In the genomic region with DNA sequence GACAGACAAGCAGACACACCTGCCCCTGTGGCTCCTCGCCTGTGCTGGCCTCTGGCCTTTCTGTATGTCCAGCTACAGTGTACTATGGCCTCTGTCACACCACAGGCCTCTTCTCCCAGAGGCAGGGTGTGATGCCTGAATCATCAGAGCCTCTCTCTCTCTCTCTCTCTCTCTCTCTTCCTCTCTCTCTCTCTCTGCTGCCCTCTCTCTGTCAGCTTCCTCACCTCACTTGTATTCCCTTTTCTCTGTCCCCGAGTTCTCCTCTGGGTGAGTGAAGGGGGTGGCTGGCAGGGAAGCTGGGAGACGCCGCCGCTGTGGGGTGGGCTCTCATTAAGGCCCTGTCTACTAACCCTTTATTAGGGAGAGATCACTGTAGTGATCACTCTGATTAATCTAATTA, we compare ENCODE assay signal across 9 mouse cellular contexts. TPM values are rescaled to one million over a fixed set of nuclear protein-coding genes. Genes with fewer than 3 reads are reported as not detected.
DNase-seq lines count a peak whose midpoint lies in the region; ATAC-seq and TF ChIP-seq lines count a peak whose summit lies in the region.
"Had no signal": no experiment of that assay in that cellular context is flagged by ENCODE, and none has a peak within 500 bp of the region (broad histone marks: within the 10 kb centered on the region; RNA-seq: fewer than 3 reads in every experiment).

No protein-coding gene starts in this region.

- H3K9ac ChIP-seq in liver, embryonic 14.5 days (replicated peaks), result no peak overlapping the region
- no peak overlapping the region for H3K9ac ChIP-seq in liver, embryonic 12.5 days
- peak overlapping the region; percentile 93 for H3K9ac ChIP-seq in hindbrain, embryonic 13.5 days
- H3K9ac ChIP-seq: heart, embryonic 15.5 days had no signal

- 57% methylated on average over 5 of the region's 5 CpGs for WGBS in liver, embryonic 14.5 days (ENCODE audit: insufficient replicate concordance)
- WGBS in liver, embryonic 12.5 days (ENCODE audit: insufficient replicate concordance), result 45% methylated on average over 5 of the region's 5 CpGs
- WGBS in hindbrain, embryonic 13.5 days, result 35% methylated on average over 5 of the region's 5 CpGs

- H3K4me1 ChIP-seq in liver, embryonic 14.5 days (replicated peaks; ENCODE audit: control insufficient read depth in 2 of 2, insufficient read depth in 2 of 2, low read length in 1 of 2), result peaks cover 10 to 12% of the 10 kb centered on the region in 2 experiments; a peak in 3 of 4 replicates
- peaks cover 65% of the 10 kb centered on the region for H3K4me1 ChIP-seq in liver, embryonic 12.5 days
- peaks cover 7% of the 10 kb centered on the region for H3K4me1 ChIP-seq in cortical plate, adult 2 months (ENCODE audit: control insufficient read depth, insufficient read depth, low read length)
- H3K4me1 ChIP-seq in hindbrain, embryonic 13.5 days (replicated peaks), result peaks cover 69% of the 10 kb centered on the region

- no peak for TF ChIP-seq POLR2A in cortical plate, adult 2 months (IDR thresholded peaks at IDR 0.05; ENCODE audit: extremely low read depth, insufficient read depth, low read length)

- no peak for ATAC-seq in liver, embryonic 14.5 days (ENCODE audit: insufficient read depth)
- no peak for ATAC-seq in liver, embryonic 12.5 days
- ATAC-seq in hindbrain, embryonic 13.5 days (ENCODE audit: low FRiP score), result no peak

- no peak overlapping the region for H3K27ac ChIP-seq in liver, embryonic 14.5 days
- no peak overlapping the region for H3K27ac ChIP-seq in liver, embryonic 12.5 days
- H3K27ac ChIP-seq in cortical plate, adult 2 months (ENCODE audit: insufficient read depth, low read length), result 0 out of 2 replicates have a peak overlapping the region, but pooled peaks have one; percentile 23
- H3K27ac ChIP-seq in hindbrain, embryonic 13.5 days, result peak overlapping the region; percentile 91
- H3K27ac ChIP-seq: heart, embryonic 15.5 days had no signal

- no peak for TF ChIP-seq EP300 in liver, embryonic 14.5 days (IDR thresholded peaks at IDR 0.05; ENCODE audit: low read depth)

- H3K27me3 ChIP-seq in liver, embryonic 14.5 days (ENCODE audit: control insufficient read depth, insufficient read depth, low read length), result no peaks in the 10 kb centered on the region
- H3K27me3 ChIP-seq in liver, embryonic 12.5 days (replicated peaks), result peaks cover 20% of the 10 kb centered on the region; the same call in 1 of the 2 replicates
- H3K27me3 ChIP-seq in hindbrain, embryonic 13.5 days, result no peaks in the 10 kb centered on the region
- H3K27me3 ChIP-seq: heart, embryonic 15.5 days had no signal

- no peak overlapping the region for H3K4me3 ChIP-seq in liver, embryonic 14.5 days (ENCODE audit: insufficient read depth in 1 of 2, low read depth in 2 of 2, low read length in 2 of 2)
- H3K4me3 ChIP-seq in liver, embryonic 12.5 days, result no peak overlapping the region
- H3K4me3 ChIP-seq in cortical plate, adult 2 months (ENCODE audit: insufficient read depth, low read length), result peak overlapping the region; percentile 9; the same call in 1 of the 2 replicates
- H3K4me3 ChIP-seq in hindbrain, embryonic 13.5 days, result peak overlapping the region; percentile 67
- H3K4me3 ChIP-seq: heart, embryonic 15.5 days had no signal

- peak; percentile 53 for TF ChIP-seq CTCF in liver, embryonic 14.5 days (IDR thresholded peaks at IDR 0.05; ENCODE audit: low read depth)
- TF ChIP-seq CTCF in cortical plate, adult 2 months (IDR thresholded peaks at IDR 0.05; ENCODE audit: extremely low read depth, insufficient read depth, low read length), result peak; percentile 42; the same call in 1 of the 2 replicates

- no peak for DNase-seq in liver, embryonic 14.5 days (ENCODE audit: low read depth in 3 of 3, low spot score in 3 of 3)
- peak; percentile 63 for DNase-seq in retina, embryonic 14.5 days (ENCODE audit: low spot score)
- no peak for DNase-seq in frontal cortex, postnatal 14 days (ENCODE audit: low spot score in 2 of 2)
- no peak for DNase-seq in urinary bladder, postnatal 36 days (ENCODE audit: low spot score in 2 of 2)
- DNase-seq in right cerebral cortex, postnatal 36 days (ENCODE audit: low spot score in 2 of 2), result no peak

- H3K9me3 ChIP-seq in liver, embryonic 14.5 days (ENCODE audit: control insufficient read depth, low read length), result no peaks in the 10 kb centered on the region
- no peaks in the 10 kb centered on the region for H3K9me3 ChIP-seq in liver, embryonic 12.5 days (replicated peaks)
- H3K9me3 ChIP-seq in hindbrain, embryonic 13.5 days, result no peaks in the 10 kb centered on the region
- H3K9me3 ChIP-seq: heart, embryonic 15.5 days had no signal

- no peak overlapping the region for H3K4me2 ChIP-seq in liver, embryonic 14.5 days (ENCODE audit: low read depth)
- no peak overlapping the region for H3K4me2 ChIP-seq in liver, embryonic 12.5 days
- peak overlapping the region; percentile 94 for H3K4me2 ChIP-seq in hindbrain, embryonic 13.5 days
- H3K4me2 ChIP-seq: heart, embryonic 15.5 days had no signal

- H3K36me3 ChIP-seq in liver, embryonic 14.5 days (replicated peaks; ENCODE audit: control insufficient read depth, insufficient read depth, low read depth), result no peaks in the 10 kb centered on the region
- H3K36me3 ChIP-seq in liver, embryonic 12.5 days, result peaks cover 9% of the 10 kb centered on the region; the same call in 1 of the 2 replicates
- peaks cover 33% of the 10 kb centered on the region for H3K36me3 ChIP-seq in hindbrain, embryonic 13.5 days

RNA-seq across cellular contexts. Expression of a gene that starts 2.9 kb away (rescaled TPM):
- polyA plus RNA-seq in liver, embryonic 14.5 days (2012; rRNA removed), result 0.96 and 1.2 TPM in 2 replicates
- 0.03 and 0.05 TPM in 2 replicates for polyA plus RNA-seq in liver, embryonic 14.5 days (2014; fragmentation: Nextera tagmentation; extraction: Ambion mirVana)
- 0.33 and 0.38 TPM in 2 replicates for polyA plus RNA-seq in liver, embryonic 12.5 days (2016; fragmentation: Nextera tagmentation; extraction: Ambion mirVana)
- polyA plus RNA-seq in cortical plate, adult 2 months (2012; rRNA removed), result 69.7 and 74.8 TPM in 2 replicates
- 32.9 and 34.1 TPM in 2 replicates for polyA plus RNA-seq in hindbrain, embryonic 13.5 days (2015; fragmentation: Nextera tagmentation; extraction: Ambion mirVana)

RNA-seq across cellular contexts. Expression of a gene that starts 7.0 kb away (rescaled TPM):
- 23.0 and 26.8 TPM in 2 replicates for polyA plus RNA-seq in liver, embryonic 14.5 days (2012; rRNA removed)
- 49.7 and 62.2 TPM in 2 replicates for polyA plus RNA-seq in liver, embryonic 14.5 days (2014; fragmentation: Nextera tagmentation; extraction: Ambion mirVana)
- 96.0 and 99.2 TPM in 2 replicates for polyA plus RNA-seq in liver, embryonic 12.5 days (2016; fragmentation: Nextera tagmentation; extraction: Ambion mirVana)
- 365 and 366 TPM in 2 replicates for polyA plus RNA-seq in cortical plate, adult 2 months (2012; rRNA removed)
- polyA plus RNA-seq in hindbrain, embryonic 13.5 days (2015; fragmentation: Nextera tagmentation; extraction: Ambion mirVana), result 61.1 and 62.5 TPM in 2 replicates

RNA-seq across cellular contexts. Expression of a gene that starts 40.1 kb away (rescaled TPM):
- polyA plus RNA-seq in liver, embryonic 14.5 days (2012; rRNA removed), result 22.8 and 23.1 TPM in 2 replicates
- 25.5 and 27.0 TPM in 2 replicates for polyA plus RNA-seq in liver, embryonic 14.5 days (2014; fragmentation: Nextera tagmentation; extraction: Ambion mirVana)
- polyA plus RNA-seq in liver, embryonic 12.5 days (2016; fragmentation: Nextera tagmentation; extraction: Ambion mirVana), result 38.6 and 39.2 TPM in 2 replicates
- 26.9 and 27.6 TPM in 2 replicates for polyA plus RNA-seq in cortical plate, adult 2 months (2012; rRNA removed)
- polyA plus RNA-seq in hindbrain, embryonic 13.5 days (2015; fragmentation: Nextera tagmentation; extraction: Ambion mirVana), result 40.6 and 44.1 TPM in 2 replicates

RNA-seq across cellular contexts. Expression of a gene that starts 48.9 kb away (rescaled TPM):
- polyA plus RNA-seq in liver, embryonic 14.5 days (2012; rRNA removed), result 12.2 and 13.3 TPM in 2 replicates
- polyA plus RNA-seq in liver, embryonic 14.5 days (2014; fragmentation: Nextera tagmentation; extraction: Ambion mirVana), result 5.1 and 6.4 TPM in 2 replicates
- polyA plus RNA-seq in liver, embryonic 12.5 days (2016; fragmentation: Nextera tagmentation; extraction: Ambion mirVana), result 9.0 and 9.2 TPM in 2 replicates
- polyA plus RNA-seq in cortical plate, adult 2 months (2012; rRNA removed), result 37.8 and 38.1 TPM in 2 replicates
- 10.7 and 11.1 TPM in 2 replicates for polyA plus RNA-seq in hindbrain, embryonic 13.5 days (2015; fragmentation: Nextera tagmentation; extraction: Ambion mirVana)

RNA-seq across cellular contexts. Expression of a gene that starts 49.1 kb away (rescaled TPM):
- polyA plus RNA-seq in liver, embryonic 14.5 days (2012; rRNA removed), result 2.2 and 3.1 TPM in 2 replicates
- 2.1 and 2.4 TPM in 2 replicates for polyA plus RNA-seq in liver, embryonic 14.5 days (2014; fragmentation: Nextera tagmentation; extraction: Ambion mirVana)
- polyA plus RNA-seq in liver, embryonic 12.5 days (2016; fragmentation: Nextera tagmentation; extraction: Ambion mirVana), result 6.9 and 7.5 TPM in 2 replicates
- polyA plus RNA-seq in cortical plate, adult 2 months (2012; rRNA removed), result 11.3 and 12.6 TPM in 2 replicates
- polyA plus RNA-seq in hindbrain, embryonic 13.5 days (2015; fragmentation: Nextera tagmentation; extraction: Ambion mirVana), result 10.6 and 12.3 TPM in 2 replicates

Comparison
In these comparisons a context has a peak if more than half of its experiments do, and no peak if none do; other contexts are left out.
1. H3K27ac ChIP-seq: peak in cortical plate, adult 2 months (single experiment) and hindbrain, embryonic 13.5 days (single experiment); none in liver, embryonic 14.5 days (single experiment) and liver, embryonic 12.5 days (single experiment).
2. H3K4me3 ChIP-seq: peak in cortical plate, adult 2 months (single experiment) and hindbrain, embryonic 13.5 days (single experiment); none in liver, embryonic 14.5 days (0 of 2) and liver, embryonic 12.5 days (single experiment).
3. RNA of a gene that starts 2.9 kb away (polyA plus RNA-seq): 69.7 to 74.8 TPM in cortical plate, adult 2 months and 32.9 to 34.1 TPM in hindbrain, embryonic 13.5 days; 0.03 to 1.2 TPM in liver, embryonic 14.5 days and 0.33 to 0.38 TPM in liver, embryonic 12.5 days; every median in the first group is over 10 times any median in the second.